Mouse (Mus musculus): ENCODE data around the gene Wipf1. TPM values are rescaled to one million over a fixed set of nuclear protein-coding genes. Genes with fewer than 3 reads are reported as not detected.

The Wipf1 gene
- polyA plus RNA-seq, 1 experiment from 2014 or later, result 7.5 TPM

GRCm38 (mm10) chr2:73538590-73538989 lies 9.1 kb upstream of the Wipf1 start:
- H3K27me3 ChIP-seq (ENCODE audit: poor library complexity, severe bottlenecking), result 0 out of 2 replicates have a peak, but pooled peaks cover 7% of the 10 kb centered on the region
- H3K27ac ChIP-seq, result no peak overlapping the region
- H3K36me3 ChIP-seq (replicated peaks), result no peaks in the 10 kb centered on the region
- 86% methylated on average over 13 of the region's 13 CpGs for WGBS
- peaks cover 23% of the 10 kb centered on the region for H3K4me1 ChIP-seq
- DNase-seq (ENCODE audit: extremely low spot score, low spot score), result no peak
- H3K9me3 ChIP-seq, result no peaks in the 10 kb centered on the region
- H3K4me3 ChIP-seq, result no peak overlapping the region

- Histone ChIP-seq H3K27me3 (ENCODE audit: poor library complexity, severe bottlenecking) (peaks cover 1% of the 10 kb centered on the region; the same call in 1 of the 2 replicates), H3K4me3 (no peak overlapping the region), H3K36me3 (replicated peaks) (no peaks in the 10 kb centered on the region), H3K27ac (no peak overlapping the region), H3K4me1 (peaks cover 15% of the 10 kb centered on the region), H3K9me3 (no peaks in the 10 kb centered on the region)
- no peak for DNase-seq (ENCODE audit: extremely low spot score, low spot score)
- WGBS, result 85% methylated on average over 15 of the region's 15 CpGs
These were observed 6.7 kb upstream of the Wipf1 start for GRCm38 (mm10) chr2:73536091-73536783.

- Histone ChIP-seq H3K9me3 (no peaks in the 10 kb centered on the region), H3K4me3 (no peak overlapping the region), H3K4me1 (peaks cover 14% of the 10 kb centered on the region), H3K27ac (no peak overlapping the region), H3K36me3 (replicated peaks) (no peaks in the 10 kb centered on the region), H3K27me3 (ENCODE audit: poor library complexity, severe bottlenecking) (peaks cover 9% of the 10 kb centered on the region; the same call in 1 of the 2 replicates)
- no peak for DNase-seq (ENCODE audit: extremely low spot score, low spot score)
- WGBS, result 71% methylated on average over 10 of the region's 10 CpGs
These were observed 5.2 kb upstream of the Wipf1 start for GRCm38 (mm10) chr2:73534720-73535119.

- Histone ChIP-seq H3K9me3 (no peaks in the 10 kb centered on the region), H3K27me3 (ENCODE audit: poor library complexity, severe bottlenecking) (peaks cover 16% of the 10 kb centered on the region), H3K4me1 (peaks cover 42% of the 10 kb centered on the region), H3K4me3 (no peak overlapping the region), H3K36me3 (replicated peaks) (peaks cover 8% of the 10 kb centered on the region), H3K27ac (no peak overlapping the region)
- DNase-seq (ENCODE audit: extremely low spot score, low spot score), result no peak
- WGBS, result 79% methylated on average over 5 of the region's 5 CpGs
These were observed 953 bp upstream of the Wipf1 start for GRCm38 (mm10) chr2:73530487-73530886.

GRCm38 (mm10) chr2:73528516-73529355 lies 798 bp downstream of the Wipf1 start:
- Histone ChIP-seq H3K4me3 (peak overlapping the region; percentile 94), H3K4me1 (peaks cover 50% of the 10 kb centered on the region), H3K9me3 (no peaks in the 10 kb centered on the region), H3K27me3 (ENCODE audit: poor library complexity, severe bottlenecking) (peaks cover 16% of the 10 kb centered on the region), H3K36me3 (replicated peaks) (peaks cover 8% of the 10 kb centered on the region), H3K27ac (peak overlapping the region; percentile 96)
- peak; percentile 52 for DNase-seq (ENCODE audit: extremely low spot score, low spot score)
- WGBS, result 1% methylated on average over 56 of the region's 59 CpGs

GRCm38 (mm10) chr2:73527956-73528355 lies 1.6 kb downstream of the Wipf1 start:
- Histone ChIP-seq H3K27ac (no peak overlapping the region), H3K27me3 (ENCODE audit: poor library complexity, severe bottlenecking) (peaks cover 16% of the 10 kb centered on the region), H3K36me3 (replicated peaks) (peaks cover 8% of the 10 kb centered on the region), H3K4me3 (peak overlapping the region; percentile 94), H3K4me1 (peaks cover 56% of the 10 kb centered on the region), H3K9me3 (no peaks in the 10 kb centered on the region)
- DNase-seq (ENCODE audit: extremely low spot score, low spot score), result no peak
- WGBS, result 92% methylated on average over 11 of the region's 11 CpGs

- peak overlapping the region; percentile 2; the same call in 1 of the 2 replicates for H3K27ac ChIP-seq
- no peaks in the 10 kb centered on the region for H3K9me3 ChIP-seq
- peaks cover 16% of the 10 kb centered on the region for H3K27me3 ChIP-seq (ENCODE audit: poor library complexity, severe bottlenecking)
- no peak for DNase-seq (ENCODE audit: extremely low spot score, low spot score)
- no peak overlapping the region for H3K4me3 ChIP-seq
- WGBS, result 77% methylated on average over 9 of the region's 9 CpGs
- H3K36me3 ChIP-seq (replicated peaks), result peaks cover 8% of the 10 kb centered on the region
- peaks cover 68% of the 10 kb centered on the region for H3K4me1 ChIP-seq
These were observed 2.8 kb downstream of the Wipf1 start for GRCm38 (mm10) chr2:73526691-73527090.

- no peaks in the 10 kb centered on the region for H3K9me3 ChIP-seq
- DNase-seq (ENCODE audit: extremely low spot score, low spot score), result no peak
- peaks cover 4% of the 10 kb centered on the region; the same call in 1 of the 2 replicates for H3K27me3 ChIP-seq (ENCODE audit: poor library complexity, severe bottlenecking)
- peaks cover 10% of the 10 kb centered on the region for H3K36me3 ChIP-seq (replicated peaks)
- H3K4me1 ChIP-seq, result peaks cover 41% of the 10 kb centered on the region
- H3K27ac ChIP-seq, result 0 out of 2 replicates have a peak overlapping the region, but pooled peaks have one; percentile 58
- no peak overlapping the region for H3K4me3 ChIP-seq
- WGBS, result 70% methylated on average over 8 of the region's 8 CpGs
These were observed 6.6 kb downstream of the Wipf1 start for GRCm38 (mm10) chr2:73522891-73523290.

- no peaks in the 10 kb centered on the region for H3K9me3 ChIP-seq
- no peak overlapping the region for H3K4me3 ChIP-seq
- H3K36me3 ChIP-seq (replicated peaks), result peaks cover 10% of the 10 kb centered on the region
- no peak overlapping the region for H3K27ac ChIP-seq
- no peaks in the 10 kb centered on the region for H3K27me3 ChIP-seq (ENCODE audit: poor library complexity, severe bottlenecking)
- WGBS, result 71% methylated on average over 6 of the region's 6 CpGs
- no peak for DNase-seq (ENCODE audit: extremely low spot score, low spot score)
- H3K4me1 ChIP-seq, result peaks cover 36% of the 10 kb centered on the region
These were observed 7.2 kb downstream of the Wipf1 start for GRCm38 (mm10) chr2:73522336-73522735.

- Histone ChIP-seq H3K27me3 (ENCODE audit: poor library complexity, severe bottlenecking) (no peaks in the 10 kb centered on the region), H3K36me3 (replicated peaks) (peaks cover 10% of the 10 kb centered on the region), H3K4me3 (no peak overlapping the region), H3K4me1 (peaks cover 30% of the 10 kb centered on the region), H3K9me3 (no peaks in the 10 kb centered on the region), H3K27ac (no peak overlapping the region)
- 34% methylated on average over 5 of the region's 5 CpGs for WGBS
- DNase-seq (ENCODE audit: extremely low spot score, low spot score), result no peak
These were observed 7.8 kb downstream of the Wipf1 start for GRCm38 (mm10) chr2:73521737-73522136.

GRCm38 (mm10) chr2:73518966-73519365 lies 10.6 kb downstream of the Wipf1 start:
- H3K4me1 ChIP-seq, result peaks cover 21% of the 10 kb centered on the region
- peaks cover 14% of the 10 kb centered on the region for H3K36me3 ChIP-seq (replicated peaks)
- H3K4me3 ChIP-seq, result no peak overlapping the region
- H3K27me3 ChIP-seq (ENCODE audit: poor library complexity, severe bottlenecking), result no peaks in the 10 kb centered on the region
- WGBS, result 86% methylated on average over 5 of the region's 5 CpGs
- H3K9me3 ChIP-seq, result no peaks in the 10 kb centered on the region
- H3K27ac ChIP-seq, result no peak overlapping the region
- no peak for DNase-seq (ENCODE audit: extremely low spot score, low spot score)

GRCm38 (mm10) chr2:73518311-73518710 lies 11.2 kb downstream of the Wipf1 start:
- H3K27ac ChIP-seq, result no peak overlapping the region
- WGBS, result 92% methylated on average over 2 of the region's 2 CpGs
- H3K4me1 ChIP-seq, result peaks cover 17% of the 10 kb centered on the region

GRCm38 (mm10) chr2:73514178-73514577 lies 15.4 kb downstream of the Wipf1 start:
- peaks cover 14% of the 10 kb centered on the region for H3K36me3 ChIP-seq (replicated peaks)
- no peak overlapping the region for H3K27ac ChIP-seq
- H3K9me3 ChIP-seq, result no peaks in the 10 kb centered on the region
- no peak for DNase-seq (ENCODE audit: extremely low spot score, low spot score)
- H3K4me3 ChIP-seq, result no peak overlapping the region
- 91% methylated on average over 6 of the region's 6 CpGs for WGBS
- H3K4me1 ChIP-seq, result peaks cover 9% of the 10 kb centered on the region
- H3K27me3 ChIP-seq (ENCODE audit: poor library complexity, severe bottlenecking), result no peaks in the 10 kb centered on the region

More at GRCm38 (mm10) chr2:73518311-73518710, 11.2 kb downstream of the Wipf1 start:
- H3K27me3 ChIP-seq (ENCODE audit: poor library complexity, severe bottlenecking), result no peaks in the 10 kb centered on the region
- peaks cover 14% of the 10 kb centered on the region for H3K36me3 ChIP-seq (replicated peaks)
- no peak for DNase-seq (ENCODE audit: extremely low spot score, low spot score)
- no peak overlapping the region for H3K4me3 ChIP-seq
- no peaks in the 10 kb centered on the region for H3K9me3 ChIP-seq
